Mouse (Mus musculus): ENCODE results near the gene Smtnl1. TPM values are rescaled to one million over a fixed set of nuclear protein-coding genes. Genes with fewer than 3 reads are reported as not detected.
A peak's percentile ranks its signal among the peaks of the same experiment; 100 is the strongest.

Gene Smtnl1
- polyA plus RNA-seq, 1 experiment from 2014 or later: 0.08 TPM

DNA sequence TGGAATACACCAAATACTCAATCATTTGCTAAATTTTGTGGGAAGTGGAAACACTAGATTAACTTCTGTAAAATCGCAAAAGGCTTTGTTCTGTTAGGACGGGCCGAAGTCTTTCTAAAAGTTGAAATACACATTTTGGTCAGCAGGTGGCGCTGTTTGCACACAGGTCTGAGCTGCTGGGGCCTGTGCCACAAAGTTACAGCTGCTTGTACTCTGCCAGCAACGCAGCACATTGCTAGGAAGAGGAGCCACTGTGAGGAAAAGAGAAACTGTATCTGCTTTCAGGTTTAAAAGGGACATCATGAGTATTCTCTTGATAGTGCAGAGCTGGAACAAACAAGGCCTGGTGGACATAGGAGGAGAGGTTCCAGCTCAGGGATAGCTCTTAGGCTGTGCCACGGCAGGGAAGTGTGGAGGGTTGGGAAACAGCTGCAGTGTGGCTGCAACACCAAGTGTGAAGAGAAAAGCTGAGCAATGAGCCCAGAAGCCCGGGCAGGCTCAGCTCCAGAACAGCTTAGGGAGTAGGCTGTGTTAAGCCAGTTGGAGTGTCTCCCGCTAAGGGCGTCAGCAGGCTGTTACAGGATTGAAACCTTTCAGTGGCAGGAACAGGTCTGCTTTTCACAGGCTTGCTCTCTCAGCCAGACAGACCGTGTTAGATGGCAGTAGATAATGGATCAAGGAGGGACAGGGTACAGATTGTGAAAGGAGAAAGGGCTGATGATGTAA lies 9.4 kb upstream of the Smtnl1 start:
- no peak overlapping the region for H3K4me2 ChIP-seq (replicated peaks)
- peak overlapping the region; percentile 29 for H3K27ac ChIP-seq
- H3K4me3 ChIP-seq (replicated peaks): no peak overlapping the region
- no peaks in the 10 kb centered on the region for H3K9me3 ChIP-seq
- peaks cover 7% of the 10 kb centered on the region; the same call in 1 of the 2 replicates for H3K4me1 ChIP-seq (replicated peaks)
- H3K27me3 ChIP-seq (replicated peaks): no peaks in the 10 kb centered on the region
- H3K9ac ChIP-seq: no peak overlapping the region; the same call in 1 of the 2 replicates
- H3K36me3 ChIP-seq: peaks cover 5% of the 10 kb centered on the region; the same call in 1 of the 2 replicates
- peak; percentile 73 for ATAC-seq
- WGBS: 29% methylated on average over 10 of the region's 10 CpGs

DNA sequence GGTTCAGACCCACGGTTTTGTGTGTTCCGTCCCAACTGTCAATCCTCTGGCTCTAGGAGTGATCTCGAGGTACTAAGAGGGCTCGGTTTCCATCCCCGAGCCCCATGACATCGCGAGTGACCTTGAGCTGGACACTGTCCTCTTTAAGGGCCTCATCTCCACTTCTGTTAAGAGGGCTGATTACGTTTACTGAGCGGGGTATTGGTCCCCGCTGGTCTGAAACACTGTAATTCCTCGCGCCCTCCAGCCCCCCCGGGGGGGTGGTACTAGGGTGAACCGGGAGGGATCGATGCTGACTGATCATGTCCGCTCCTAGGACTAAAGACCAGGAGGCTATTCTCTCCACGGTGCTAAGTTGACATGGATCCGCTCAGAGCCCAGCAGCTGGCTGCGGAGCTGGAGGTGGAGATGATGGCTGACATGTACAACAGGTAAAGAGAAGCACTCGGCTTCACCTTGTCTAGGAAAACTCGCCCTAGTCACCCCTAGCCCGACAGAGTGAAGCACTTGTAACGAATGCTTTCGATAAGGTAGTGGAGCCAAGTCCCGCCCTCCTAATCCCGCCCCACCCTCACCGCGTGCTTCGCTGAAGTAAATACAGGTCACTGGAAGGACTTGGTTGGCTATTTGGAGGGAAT lies 5.0 kb upstream of the Smtnl1 start:
- peak overlapping the region; percentile 60 for H3K9ac ChIP-seq

DNA sequence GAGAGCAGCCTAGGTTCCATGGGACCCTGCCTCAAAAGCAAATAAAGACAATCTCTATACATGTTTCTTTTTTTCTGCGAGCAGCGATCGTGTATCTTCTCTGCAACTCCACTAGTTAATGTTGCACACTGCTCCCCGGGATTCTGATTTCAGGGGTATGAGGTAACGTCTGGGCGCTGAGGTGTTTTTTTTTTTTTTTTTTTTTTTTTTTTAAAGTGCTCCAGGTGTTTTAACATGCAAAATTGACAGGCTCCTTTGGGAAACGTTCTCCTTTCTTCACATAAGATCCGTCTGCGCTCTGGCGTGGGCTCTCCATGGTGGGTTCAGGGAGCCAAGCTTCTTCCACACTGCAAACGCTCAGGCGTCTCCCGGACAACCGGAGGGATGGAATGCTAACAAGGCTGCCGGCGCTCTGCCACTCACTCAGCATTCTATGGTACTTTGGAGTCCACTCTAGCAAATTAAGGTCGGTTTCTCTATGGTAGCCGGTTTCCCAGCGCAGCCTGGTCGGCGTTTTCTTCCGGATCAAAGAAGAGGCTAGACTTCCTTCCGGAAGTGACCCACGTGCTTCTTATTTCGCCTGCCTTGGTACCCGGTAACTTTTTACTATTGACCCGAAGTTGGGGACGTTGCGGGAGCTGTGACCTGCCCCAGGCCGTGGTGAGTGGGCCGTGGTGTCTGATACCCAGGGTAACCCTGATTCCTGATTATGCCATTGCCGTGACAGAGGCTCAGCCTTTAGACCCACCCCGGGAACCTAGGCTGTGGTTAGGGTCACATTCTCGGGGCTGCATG lies 4.2 kb upstream of the Smtnl1 start, which contains the start of gene Timm10:
Gene Timm10, plus strand, starts transcription at position 510 of the 795 bp plus-strand sequence.
- H3K36me3 ChIP-seq: peaks cover 5% of the 10 kb centered on the region; the same call in 1 of the 2 replicates
- peak within 1 kb of the TSS; percentile 60 for H3K9ac ChIP-seq
- H3K9me3 ChIP-seq: no peaks in the 10 kb centered on the region
- peak within 1 kb of the TSS; percentile 76 for H3K4me3 ChIP-seq (replicated peaks)
- WGBS: under 1% methylated on average over 34 of the region's 34 CpGs
- H3K4me2 ChIP-seq (replicated peaks): peak within 1 kb of the TSS; percentile 93
- peak; percentile 87 for ATAC-seq
- H3K27ac ChIP-seq: peak within 1 kb of the TSS; percentile 57
- H3K4me1 ChIP-seq (replicated peaks): 0 out of 2 replicates have a peak, but pooled peaks cover 9% of the 10 kb centered on the region
- H3K27me3 ChIP-seq (replicated peaks): no peaks in the 10 kb centered on the region; the same call in 1 of the 2 replicates

More for the DNA sequence above, 5.0 kb upstream of the Smtnl1 start:
- Histone ChIP-seq H3K9me3 (no peaks in the 10 kb centered on the region), H3K27ac (peak overlapping the region; percentile 57), H3K36me3 (peaks cover 5% of the 10 kb centered on the region; the same call in 1 of the 2 replicates), H3K4me3 (replicated peaks) (peak overlapping the region; percentile 76), H3K4me2 (replicated peaks) (peak overlapping the region; percentile 93), H3K27me3 (replicated peaks) (no peaks in the 10 kb centered on the region), H3K4me1 (replicated peaks) (peaks cover 9% of the 10 kb centered on the region; the same call in 1 of the 2 replicates)
- peak; percentile 71 for ATAC-seq
- WGBS: under 1% methylated on average over 29 of the region's 29 CpGs

DNA sequence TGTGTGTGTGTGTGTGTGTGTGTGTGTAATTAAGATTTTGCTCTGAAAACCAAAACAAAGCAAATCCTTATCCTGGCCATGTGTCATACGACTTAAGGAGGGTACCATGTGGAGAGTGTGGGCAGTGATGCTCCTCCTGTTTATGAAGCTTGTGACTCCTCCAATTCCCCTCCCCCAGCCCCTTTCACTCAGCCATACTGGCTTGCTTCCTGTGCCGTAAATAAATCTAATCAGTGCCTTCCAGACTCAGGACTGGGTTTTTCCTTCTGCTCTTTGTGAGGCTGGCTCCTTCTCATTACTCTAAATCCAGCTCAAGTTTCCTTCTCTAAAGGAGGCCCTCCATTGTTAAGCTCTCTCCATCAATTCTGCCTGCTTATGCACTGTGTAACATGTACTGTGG lies 785 bp upstream of the Smtnl1 start:
- Histone ChIP-seq H3K36me3 (no peaks in the 10 kb centered on the region), H3K4me3 (replicated peaks) (no peak overlapping the region), H3K4me1 (replicated peaks) (0 out of 2 replicates have a peak, but pooled peaks cover 9% of the 10 kb centered on the region), H3K9me3 (no peaks in the 10 kb centered on the region), H3K4me2 (replicated peaks) (no peak overlapping the region), H3K27ac (no peak overlapping the region), H3K27me3 (replicated peaks) (peaks cover 9% of the 10 kb centered on the region), H3K9ac (no peak overlapping the region)
- ATAC-seq: no peak
- 25% methylated on average over 2 of the region's 2 CpGs for WGBS

DNA sequence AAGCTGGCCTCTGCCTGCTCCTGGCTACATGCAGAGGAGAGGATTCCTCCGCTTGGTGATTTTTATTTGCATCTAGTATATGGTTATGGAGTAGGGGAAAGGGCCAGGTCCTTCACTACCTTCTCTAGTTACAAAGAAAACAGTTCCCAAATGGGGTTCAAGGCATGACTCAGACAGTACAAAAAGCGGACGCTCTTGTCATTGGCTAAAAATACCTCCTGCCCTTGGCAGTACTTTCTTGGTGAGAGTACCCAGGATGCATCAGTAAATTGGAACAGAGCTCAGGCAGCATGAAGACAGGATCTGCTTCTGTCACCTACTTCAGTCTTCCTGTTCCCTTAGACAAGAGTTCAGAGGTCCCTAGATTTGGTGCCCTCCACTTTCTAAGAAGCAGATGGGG lies 2.6 kb downstream of the Smtnl1 start:
- no peak overlapping the region for H3K9ac ChIP-seq
- no peak overlapping the region for H3K4me3 ChIP-seq (replicated peaks)
- no peak overlapping the region for H3K4me2 ChIP-seq (replicated peaks)
- ATAC-seq: no peak
- no peaks in the 10 kb centered on the region for H3K9me3 ChIP-seq
- no peaks in the 10 kb centered on the region for H3K36me3 ChIP-seq
- no peak overlapping the region for H3K27ac ChIP-seq
- H3K4me1 ChIP-seq (replicated peaks): no peaks in the 10 kb centered on the region
- 59% methylated on average over 3 of the region's 3 CpGs for WGBS
- H3K27me3 ChIP-seq (replicated peaks): peaks cover 9% of the 10 kb centered on the region

DNA sequence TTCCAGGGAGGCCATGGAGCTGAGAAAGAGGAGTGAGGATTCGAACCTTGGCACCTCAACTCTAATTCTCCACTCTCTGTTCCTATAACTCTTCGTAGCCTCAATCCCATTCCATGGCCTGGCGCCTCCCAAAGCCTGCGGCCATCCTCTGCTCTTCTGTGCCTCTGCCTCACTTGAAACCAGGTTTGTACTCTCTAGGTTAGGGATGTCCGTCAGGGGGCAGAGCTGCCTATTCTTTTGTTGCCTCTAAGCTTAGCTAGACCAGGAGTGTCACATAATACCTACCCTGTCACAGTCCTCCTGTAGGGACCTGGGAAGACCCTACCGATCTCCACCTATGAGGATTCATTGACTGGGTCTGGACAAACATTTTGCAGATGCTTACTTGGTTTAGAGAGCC lies 9.8 kb downstream of the Smtnl1 start:
- WGBS: 79% methylated on average over 6 of the region's 6 CpGs
- H3K4me3 ChIP-seq (replicated peaks): no peak overlapping the region

DNA sequence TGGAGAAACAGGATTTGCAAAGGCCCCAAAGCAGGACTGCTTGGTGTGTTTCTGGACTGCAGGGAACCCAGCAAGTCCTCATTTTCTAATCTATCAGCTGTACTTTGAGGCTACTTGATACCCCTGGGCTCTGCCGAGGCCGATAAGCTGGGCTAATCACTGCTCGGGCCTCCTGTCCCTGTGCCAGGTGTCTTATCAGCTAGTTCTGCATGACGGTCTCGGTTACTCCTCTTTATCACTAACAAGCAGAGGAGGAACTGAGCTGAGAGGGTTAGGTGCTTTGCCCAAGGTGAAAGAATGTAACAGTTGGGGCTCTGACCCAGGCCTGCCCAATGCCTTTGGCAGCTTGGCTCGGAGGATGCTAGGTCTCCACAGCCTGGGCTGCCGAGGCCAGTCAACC lies 10.6 kb downstream of the Smtnl1 start:
- ATAC-seq: peak; percentile 87
- Histone ChIP-seq H3K4me3 (replicated peaks) (no peak overlapping the region), H3K27me3 (replicated peaks) (no peaks in the 10 kb centered on the region), H3K9ac (no peak overlapping the region), H3K36me3 (no peaks in the 10 kb centered on the region), H3K27ac (no peak overlapping the region), H3K4me2 (replicated peaks) (no peak overlapping the region), H3K4me1 (replicated peaks) (peaks cover 8% of the 10 kb centered on the region), H3K9me3 (no peaks in the 10 kb centered on the region)
- WGBS: 64% methylated on average over 7 of the region's 7 CpGs

More for the DNA sequence above, 9.8 kb downstream of the Smtnl1 start:
- H3K4me1 ChIP-seq (replicated peaks): peaks cover 8% of the 10 kb centered on the region
- H3K9ac ChIP-seq: no peak overlapping the region
- no peak for ATAC-seq
- no peaks in the 10 kb centered on the region for H3K36me3 ChIP-seq
- no peak overlapping the region for H3K27ac ChIP-seq
- no peak overlapping the region for H3K4me2 ChIP-seq (replicated peaks)
- H3K9me3 ChIP-seq: no peaks in the 10 kb centered on the region
- H3K27me3 ChIP-seq (replicated peaks): no peaks in the 10 kb centered on the region

DNA sequence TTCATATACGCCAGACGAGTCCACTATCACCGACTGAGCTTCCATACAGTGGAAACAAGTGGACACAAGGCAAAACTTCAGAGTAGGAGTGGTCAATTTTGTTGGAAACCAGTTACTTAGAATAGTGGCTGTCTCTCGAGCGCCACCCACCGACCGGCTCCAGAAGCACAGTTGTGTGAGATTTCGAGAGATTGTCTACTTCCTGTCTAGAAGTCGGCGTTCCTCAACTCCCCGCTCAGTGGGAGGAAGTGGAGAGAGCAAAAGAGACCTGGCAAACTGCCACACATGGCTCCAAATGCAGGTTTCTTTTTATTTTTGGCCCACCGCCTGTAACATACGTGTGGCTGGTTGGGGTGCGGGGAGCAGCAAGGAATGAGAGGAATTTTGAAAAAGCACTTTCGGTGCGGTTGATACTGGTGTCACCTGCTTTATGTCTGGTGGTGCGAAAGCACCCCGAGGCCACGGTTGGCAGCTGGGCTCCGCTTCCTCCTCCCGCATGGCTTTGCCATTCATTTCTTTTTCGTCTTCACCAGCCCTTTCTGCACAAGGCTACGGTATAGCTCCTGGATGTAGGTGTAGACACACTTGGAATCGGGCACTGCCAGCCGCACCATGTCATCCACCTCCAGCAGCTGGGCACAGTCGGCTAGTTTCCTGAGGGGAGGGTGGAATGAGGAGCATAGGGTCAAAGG lies 11.4 kb downstream of the Smtnl1 start:
- H3K9ac ChIP-seq: peak overlapping the region; percentile 26; the same call in 1 of the 2 replicates
- H3K4me2 ChIP-seq (replicated peaks): peak overlapping the region; percentile 60
- no peaks in the 10 kb centered on the region for H3K27me3 ChIP-seq (replicated peaks)
- H3K4me1 ChIP-seq (replicated peaks): peaks cover 8% of the 10 kb centered on the region
- no peaks in the 10 kb centered on the region for H3K9me3 ChIP-seq
- H3K36me3 ChIP-seq: no peaks in the 10 kb centered on the region
- peak; percentile 67 for ATAC-seq
- 33% methylated on average over 26 of the region's 26 CpGs for WGBS
- peak overlapping the region; percentile 19 for H3K4me3 ChIP-seq (replicated peaks)
- H3K27ac ChIP-seq: 0 out of 2 replicates have a peak overlapping the region, but pooled peaks have one; percentile 32

DNA sequence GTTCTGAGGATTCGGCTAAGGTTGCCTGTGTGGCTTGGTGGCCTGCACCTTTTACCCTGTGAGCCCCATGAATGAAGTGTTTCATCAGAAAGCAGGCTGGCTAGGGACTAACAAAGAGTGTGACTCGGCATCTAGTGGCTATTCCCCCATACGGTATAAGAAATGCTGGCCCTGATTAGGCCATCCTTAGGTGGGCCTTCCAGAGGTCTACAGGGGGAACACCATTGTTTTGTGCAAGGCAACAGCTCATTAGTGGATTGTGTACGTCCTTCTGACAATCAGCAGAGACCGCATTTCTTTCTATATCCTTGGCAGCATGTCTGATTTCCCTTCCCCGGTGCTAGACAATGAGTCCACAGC lies 11.9 kb downstream of the Smtnl1 start:
- ATAC-seq: no peak
- Histone ChIP-seq H3K4me3 (replicated peaks) (no peak overlapping the region), H3K36me3 (no peaks in the 10 kb centered on the region), H3K4me1 (replicated peaks) (peaks cover 8% of the 10 kb centered on the region), H3K4me2 (replicated peaks) (peak overlapping the region; percentile 60), H3K27me3 (replicated peaks) (no peaks in the 10 kb centered on the region), H3K9me3 (no peaks in the 10 kb centered on the region), H3K27ac (no peak overlapping the region), H3K9ac (no peak overlapping the region)
- WGBS: 77% methylated on average over 6 of the region's 6 CpGs

DNA sequence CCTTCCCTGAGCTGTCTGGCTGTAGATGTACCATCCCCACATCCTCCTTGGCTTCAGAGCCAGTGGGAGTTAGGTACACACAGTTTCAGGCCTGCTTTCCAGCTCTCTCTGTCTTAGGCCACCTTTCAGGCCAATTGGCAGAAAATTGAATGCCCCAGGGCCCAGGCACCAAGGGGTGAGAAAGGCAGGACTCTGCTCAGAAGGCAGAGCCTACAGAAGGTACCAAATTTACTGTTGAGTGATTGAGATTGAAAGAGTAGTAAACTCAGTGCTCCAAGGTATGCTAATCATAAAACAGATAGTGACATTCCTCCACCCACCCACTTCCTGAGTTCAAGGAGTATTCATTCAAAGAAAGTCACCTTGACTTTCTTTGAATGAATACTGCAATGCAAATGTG lies 13.1 kb downstream of the Smtnl1 start:
- Histone ChIP-seq H3K27ac (no peak overlapping the region), H3K9me3 (no peaks in the 10 kb centered on the region), H3K4me1 (replicated peaks) (peaks cover 8% of the 10 kb centered on the region), H3K4me2 (replicated peaks) (no peak overlapping the region), H3K27me3 (replicated peaks) (no peaks in the 10 kb centered on the region), H3K4me3 (replicated peaks) (no peak overlapping the region), H3K36me3 (no peaks in the 10 kb centered on the region), H3K9ac (no peak overlapping the region)
- no peak for ATAC-seq

DNA sequence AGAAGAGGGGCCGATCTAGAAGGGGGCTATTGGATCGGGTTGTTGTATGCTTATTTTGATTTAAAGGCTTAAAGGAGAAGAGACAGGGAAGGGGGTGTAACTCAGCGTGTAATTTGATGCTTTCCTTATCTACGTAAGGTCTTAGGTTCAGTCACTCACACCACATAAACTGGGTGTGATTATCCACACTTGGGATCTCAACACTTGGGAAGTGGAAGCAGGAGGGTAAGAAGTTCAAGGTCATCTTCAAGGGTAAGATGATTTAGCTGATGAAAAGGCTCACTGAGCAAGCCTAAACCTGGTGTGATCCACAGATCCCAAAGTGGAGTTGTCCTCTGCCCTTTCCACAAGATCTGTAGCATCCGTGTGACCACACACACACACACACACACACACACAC lies 15.9 kb downstream of the Smtnl1 start:
- no peak overlapping the region for H3K9ac ChIP-seq
- peaks cover 6% of the 10 kb centered on the region for H3K4me1 ChIP-seq (replicated peaks)
- H3K27me3 ChIP-seq (replicated peaks): no peaks in the 10 kb centered on the region
- 51% methylated on average over 5 of the region's 5 CpGs for WGBS
- ATAC-seq: no peak
- no peak overlapping the region for H3K4me2 ChIP-seq (replicated peaks)
- H3K9me3 ChIP-seq: no peaks in the 10 kb centered on the region
- H3K27ac ChIP-seq: no peak overlapping the region
- H3K36me3 ChIP-seq: no peaks in the 10 kb centered on the region
- H3K4me3 ChIP-seq (replicated peaks): no peak overlapping the region
